Mouse (Mus musculus) heart, embryonic 16.5 days (tissue): ENCODE measurements around the gene Hes2. TPM values are rescaled to one million over a fixed set of nuclear protein-coding genes. Genes with fewer than 3 reads are reported as not detected.

Source experiments
- ATAC-seq: fragments of 200-750 bp; cut with Nextera tagmentation; replicated peaks from 2 replicates; pipeline ENCODE4 v1.8.0; 2017; ENCODE audit warnings: moderate number of reproducible peaks; ENCODE audit not compliant: insufficient read depth, low FRiP score; ENCODE audit errors: extremely low read depth
- H3K27ac ChIP-seq: fragments of 300-500 bp; sonication (generic); 2 replicates; pipeline ENCODE4 v1.5.1; 2014; ENCODE audit warnings: mild to moderate bottlenecking, low read length, control low read depth, moderate library complexity
- H3K27me3 ChIP-seq: fragments of 300-500 bp; sonication (generic); 2 replicates; pipeline ENCODE4 v1.6.1; 2014; ENCODE audit warnings: low read length, mixed read lengths; ENCODE audit not compliant: control insufficient read depth, insufficient read depth
- H3K36me3 ChIP-seq: fragments of 300-500 bp; sonication (generic); 2 replicates; pipeline ENCODE4 v1.6.1; 2014; ENCODE audit not compliant: control insufficient read depth, insufficient read depth
- H3K4me1 ChIP-seq: fragments of 300-500 bp; sonication (generic); 2 replicates; pipeline ENCODE4 v1.6.1; 2014; ENCODE audit warnings: low read length, mixed read lengths; ENCODE audit not compliant: control insufficient read depth, insufficient read depth
- H3K4me2 ChIP-seq: fragments of 300-500 bp; sonication (generic); 2 replicates; pipeline ENCODE4 v1.6.1; 2014; ENCODE audit warnings: low read depth, mild to moderate bottlenecking, control low read depth, low read length
- H3K4me3 ChIP-seq: fragments of 300-500 bp; sonication (generic); 2 replicates; pipeline ENCODE4 v1.5.1; 2014; ENCODE audit warnings: mild to moderate bottlenecking, control low read depth, low read length
- H3K9ac ChIP-seq: fragments of 300-500 bp; sonication (generic); 2 replicates; pipeline ENCODE4 v1.6.1; 2014; ENCODE audit warnings: low read length, control low read depth
- H3K9me3 ChIP-seq: fragments of 300-500 bp; sonication (generic); replicated peaks from 2 replicates; pipeline ENCODE4 v1.6.1; 2016; ENCODE audit warnings: low read length; ENCODE audit not compliant: control insufficient read depth
- WGBS: fragments of 180-500 bp; shearing (Covaris S2); extraction: QIAGEN DNeasy Blood & Tissue Kit; methylation state at CpG from one replicate; pipeline ENCODE4 v1.1.7; 2014; 5-methylcytosine and 5-hydroxymethylcytosine counted together
- polyA plus RNA-seq: library from polyadenylated mRNA; unstranded; fragments of >200 nt; fragmentation: Nextera tagmentation; extraction: Ambion mirVana; gene quantifications from 2 replicates; pipeline ENCODE4 v1.2.1, GENCODE M21; 2015

Gene Hes2
- polyA plus RNA-seq, 1 experiment from 2014 or later, result 0.14 TPM

DNA sequence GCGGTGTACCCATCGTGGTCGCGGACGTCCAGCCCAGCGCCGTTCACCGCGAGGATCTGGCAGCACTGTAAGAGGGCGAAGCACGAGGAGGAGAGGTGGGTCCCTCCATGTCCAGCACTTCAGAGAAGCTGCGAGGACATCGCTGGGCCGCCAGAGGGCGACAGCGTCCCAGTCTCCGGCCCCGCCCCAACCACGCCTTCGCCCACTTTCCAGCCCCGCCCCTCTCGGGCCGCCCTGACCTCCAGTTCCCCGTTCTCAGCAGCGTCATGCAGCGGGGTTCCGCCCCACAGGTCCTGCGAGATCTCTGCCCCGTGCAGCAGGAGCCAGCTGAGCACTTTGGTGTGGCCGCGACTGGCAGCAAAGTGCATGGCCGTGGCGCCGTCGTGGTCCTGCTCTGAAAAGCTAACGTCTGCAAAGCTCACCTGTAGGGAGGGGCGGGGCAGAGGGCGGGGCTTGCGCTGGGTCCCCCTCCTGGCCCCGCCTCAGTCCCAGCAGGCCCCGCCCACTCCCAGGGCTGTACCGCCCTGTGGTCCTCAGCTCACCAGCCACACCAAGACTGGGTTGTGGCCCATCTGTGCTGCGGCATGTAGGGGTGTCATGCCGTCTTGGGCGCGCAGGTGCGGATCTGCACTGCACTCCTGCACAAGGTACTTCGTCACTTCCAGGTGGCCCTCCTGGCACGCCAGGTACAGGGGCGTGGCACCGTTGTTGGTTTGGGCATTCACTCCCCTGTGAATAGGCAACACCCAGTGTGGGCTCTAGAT lies 20.0 kb upstream of the Hes2 start:
- WGBS, result 3% methylated on average over 51 of the region's 51 CpGs
- no peaks in the 10 kb centered on the region for H3K36me3 ChIP-seq
- H3K27me3 ChIP-seq, result peaks cover 20% of the 10 kb centered on the region
- peak overlapping the region; percentile 61 for H3K4me3 ChIP-seq
- H3K9ac ChIP-seq, result peak overlapping the region; percentile 49; the same call in 1 of the 2 replicates
- H3K27ac ChIP-seq, result no peak overlapping the region
- ATAC-seq, result peak; percentile 84
- peak overlapping the region; percentile 89 for H3K4me2 ChIP-seq
- peaks cover 9% of the 10 kb centered on the region; the same call in 1 of the 2 replicates for H3K4me1 ChIP-seq
- H3K9me3 ChIP-seq, result no peaks in the 10 kb centered on the region

DNA sequence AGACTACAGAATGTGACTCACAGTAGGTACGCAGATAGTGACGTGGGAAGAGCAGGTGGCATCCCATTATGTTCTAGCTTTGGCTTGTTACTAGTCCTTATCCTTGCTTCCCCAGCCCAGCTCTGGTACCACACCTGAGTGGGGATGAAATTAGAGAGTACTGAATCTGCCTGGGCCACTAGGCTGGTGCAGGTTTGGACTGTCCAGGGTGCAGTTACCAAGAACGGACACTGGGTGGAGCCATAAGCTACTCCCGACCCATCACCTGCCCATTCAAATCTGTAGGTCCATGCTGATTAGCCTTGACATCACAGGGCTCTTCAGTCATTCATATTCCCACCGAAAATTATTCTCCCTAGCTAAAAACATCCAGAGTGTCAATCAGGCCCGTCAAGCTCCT lies 18.2 kb upstream of the Hes2 start:
- Histone ChIP-seq H3K27ac (no peak overlapping the region), H3K4me1 (peaks cover 9% of the 10 kb centered on the region; the same call in 1 of the 2 replicates), H3K9me3 (no peaks in the 10 kb centered on the region), H3K9ac (no peak overlapping the region), H3K27me3 (peaks cover 12% of the 10 kb centered on the region), H3K4me3 (no peak overlapping the region), H3K36me3 (no peaks in the 10 kb centered on the region), H3K4me2 (no peak overlapping the region)
- ATAC-seq, result no peak
- WGBS, result 29% methylated on average over 6 of the region's 6 CpGs

DNA sequence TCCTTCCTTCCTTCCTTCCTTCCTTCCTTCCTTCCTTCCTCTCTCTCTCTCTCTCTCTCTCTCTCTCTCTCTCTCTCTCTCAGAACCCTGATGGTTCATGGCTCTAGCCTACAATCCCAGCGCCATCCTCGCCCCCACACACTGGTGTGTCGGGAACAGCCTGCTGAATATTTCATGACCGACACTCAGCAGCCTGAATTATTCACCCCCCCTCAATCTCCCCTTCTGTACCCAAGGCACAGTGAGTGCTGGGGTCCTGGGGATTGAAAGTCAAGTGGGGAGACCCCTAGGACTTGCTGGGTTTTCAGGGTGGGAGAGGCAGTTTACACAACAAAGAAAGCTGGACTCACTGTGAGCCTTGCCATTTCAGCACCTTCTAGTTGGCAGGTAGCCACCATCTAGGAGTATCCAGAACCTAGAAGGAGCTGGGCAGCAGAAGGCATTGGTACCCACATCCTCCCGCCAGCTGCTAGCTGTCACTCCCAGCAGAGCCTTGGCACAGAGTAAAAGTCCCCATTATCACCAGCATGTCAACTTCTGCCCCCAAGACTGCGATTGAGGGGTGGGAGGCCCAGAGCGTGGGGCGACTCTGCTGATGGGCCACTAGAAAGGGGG lies 17.0 kb upstream of the Hes2 start:
- Histone ChIP-seq H3K27me3 (peaks cover 12% of the 10 kb centered on the region), H3K9me3 (no peaks in the 10 kb centered on the region), H3K4me3 (no peak overlapping the region), H3K4me2 (no peak overlapping the region), H3K36me3 (no peaks in the 10 kb centered on the region), H3K9ac (no peak overlapping the region), H3K4me1 (peaks cover 9% of the 10 kb centered on the region; the same call in 1 of the 2 replicates), H3K27ac (no peak overlapping the region)
- no peak for ATAC-seq
- 69% methylated on average over 8 of the region's 8 CpGs for WGBS

DNA sequence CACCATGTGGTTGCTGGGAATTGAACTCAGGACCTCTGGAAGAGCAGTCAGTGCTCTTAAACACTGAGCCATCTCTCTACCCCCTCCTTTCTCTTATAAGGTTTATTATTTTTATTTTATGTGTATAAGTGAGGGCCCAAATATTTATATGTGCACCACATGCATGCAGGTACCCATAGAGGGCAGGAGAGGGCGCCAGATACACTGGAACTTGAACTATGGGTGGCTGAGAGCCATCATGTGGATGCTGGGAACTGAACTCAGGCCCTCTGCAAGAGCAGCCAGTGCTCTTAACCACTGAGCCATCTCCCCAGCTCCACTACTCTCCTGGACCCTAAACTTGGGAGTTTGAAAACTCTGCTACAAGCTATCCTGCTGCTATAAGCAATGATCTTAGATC lies 15.0 kb upstream of the Hes2 start:
- H3K9me3 ChIP-seq, result no peaks in the 10 kb centered on the region
- ATAC-seq, result no peak
- WGBS, result 20% methylated on average over 1 of the region's 1 CpGs
- peaks cover 13% of the 10 kb centered on the region for H3K27me3 ChIP-seq
- no peak overlapping the region for H3K27ac ChIP-seq
- no peaks in the 10 kb centered on the region for H3K36me3 ChIP-seq
- H3K4me3 ChIP-seq, result no peak overlapping the region
- peaks cover 5% of the 10 kb centered on the region; the same call in 1 of the 2 replicates for H3K4me1 ChIP-seq
- H3K9ac ChIP-seq, result no peak overlapping the region
- H3K4me2 ChIP-seq, result no peak overlapping the region

DNA sequence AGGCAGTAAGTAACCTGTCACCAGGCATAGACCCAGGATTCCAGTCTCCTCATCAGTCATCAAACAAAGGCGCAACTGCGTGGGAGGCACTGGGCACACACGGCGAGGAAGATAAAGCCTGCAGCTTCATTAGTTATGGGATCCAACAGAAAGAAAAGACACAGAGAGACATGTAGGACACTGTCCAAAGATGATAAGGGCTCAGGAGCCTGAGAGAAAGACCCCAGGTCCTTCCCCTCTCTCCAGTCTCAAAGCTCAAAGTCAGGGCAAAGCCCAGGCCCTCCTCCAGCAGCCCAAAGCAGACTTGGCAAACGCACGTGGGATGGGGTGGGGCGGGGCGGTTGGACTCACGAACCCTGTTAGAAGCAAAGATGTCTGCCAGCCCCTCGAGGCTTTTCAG lies 13.2 kb upstream of the Hes2 start:
- H3K4me2 ChIP-seq, result no peak overlapping the region
- H3K27ac ChIP-seq, result no peak overlapping the region
- no peak for ATAC-seq
- H3K4me1 ChIP-seq, result no peaks in the 10 kb centered on the region
- H3K36me3 ChIP-seq, result no peaks in the 10 kb centered on the region
- no peak overlapping the region for H3K4me3 ChIP-seq
- no peak overlapping the region for H3K9ac ChIP-seq
- H3K9me3 ChIP-seq, result no peaks in the 10 kb centered on the region
- peaks cover 24% of the 10 kb centered on the region for H3K27me3 ChIP-seq
- 66% methylated on average over 10 of the region's 10 CpGs for WGBS

DNA sequence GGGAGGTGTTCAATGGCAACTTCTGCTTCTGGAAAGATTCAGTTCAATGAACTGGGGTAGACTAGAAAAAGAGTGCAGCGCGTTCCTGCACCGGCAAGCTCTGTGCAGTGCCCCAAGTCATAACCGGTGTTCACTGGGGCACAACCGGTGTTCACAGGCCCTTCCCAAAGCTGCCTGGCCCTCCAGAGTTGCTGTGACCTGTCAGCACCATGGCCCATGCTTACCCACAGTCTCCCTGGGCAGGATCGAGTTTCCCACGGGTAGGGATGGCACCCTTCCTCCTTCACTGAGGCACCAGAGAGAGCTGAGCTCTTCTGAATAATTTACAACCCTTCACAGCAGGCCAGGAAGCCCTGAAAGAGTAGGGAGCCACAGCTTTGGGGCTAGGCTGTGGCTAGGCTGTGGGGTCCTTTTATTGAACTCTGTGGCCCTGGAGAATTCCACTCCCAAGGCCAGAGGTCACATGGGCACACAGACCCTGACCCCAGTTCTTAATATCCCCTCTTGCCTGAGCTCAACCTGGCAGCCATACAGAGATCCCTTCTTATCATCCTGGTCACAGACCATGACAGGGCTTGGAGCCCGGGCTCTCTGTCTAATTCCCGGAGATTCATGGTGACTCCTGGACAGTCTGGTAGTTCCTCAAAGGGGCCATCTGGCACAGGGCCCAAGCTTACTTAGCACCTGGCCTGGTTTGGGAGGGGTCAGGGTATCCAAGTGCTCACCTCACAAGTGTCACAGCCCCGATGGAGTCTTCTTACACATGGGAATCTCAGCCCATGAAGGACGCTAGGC lies 12.4 kb upstream of the Hes2 start:
- WGBS, result 61% methylated on average over 11 of the region's 11 CpGs
- Histone ChIP-seq H3K4me2 (no peak overlapping the region), H3K36me3 (no peaks in the 10 kb centered on the region), H3K9ac (no peak overlapping the region), H3K4me1 (no peaks in the 10 kb centered on the region), H3K27me3 (peaks cover 24% of the 10 kb centered on the region), H3K9me3 (no peaks in the 10 kb centered on the region), H3K27ac (no peak overlapping the region), H3K4me3 (no peak overlapping the region)
- ATAC-seq, result no peak

DNA sequence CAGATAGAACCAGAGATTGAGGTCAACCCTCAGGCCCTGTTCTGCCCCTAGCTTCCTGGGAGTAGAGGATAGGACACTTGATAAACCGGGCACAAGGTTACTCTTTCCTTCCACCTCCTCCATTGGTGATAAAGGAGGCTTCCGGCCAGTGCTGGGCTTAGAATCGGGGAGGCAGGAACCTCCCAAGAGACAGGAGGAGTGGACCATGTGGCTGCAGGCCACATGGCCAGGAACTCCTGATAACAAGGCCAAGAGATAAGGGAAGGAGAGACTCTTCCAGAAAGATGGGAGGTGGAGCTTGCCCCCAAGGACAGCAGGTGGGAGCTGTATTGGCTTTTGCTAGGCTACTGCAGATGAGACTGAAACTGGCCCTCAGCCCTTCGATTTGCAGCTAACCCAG lies 8.1 kb upstream of the Hes2 start:
- no peak overlapping the region for H3K9ac ChIP-seq
- H3K9me3 ChIP-seq, result no peaks in the 10 kb centered on the region
- ATAC-seq, result no peak
- H3K4me1 ChIP-seq, result peaks cover 15% of the 10 kb centered on the region
- no peaks in the 10 kb centered on the region for H3K36me3 ChIP-seq
- no peak overlapping the region for H3K27ac ChIP-seq
- 42% methylated on average over 4 of the region's 4 CpGs for WGBS
- no peak overlapping the region for H3K4me2 ChIP-seq
- H3K27me3 ChIP-seq, result peaks cover 47% of the 10 kb centered on the region
- H3K4me3 ChIP-seq, result no peak overlapping the region

DNA sequence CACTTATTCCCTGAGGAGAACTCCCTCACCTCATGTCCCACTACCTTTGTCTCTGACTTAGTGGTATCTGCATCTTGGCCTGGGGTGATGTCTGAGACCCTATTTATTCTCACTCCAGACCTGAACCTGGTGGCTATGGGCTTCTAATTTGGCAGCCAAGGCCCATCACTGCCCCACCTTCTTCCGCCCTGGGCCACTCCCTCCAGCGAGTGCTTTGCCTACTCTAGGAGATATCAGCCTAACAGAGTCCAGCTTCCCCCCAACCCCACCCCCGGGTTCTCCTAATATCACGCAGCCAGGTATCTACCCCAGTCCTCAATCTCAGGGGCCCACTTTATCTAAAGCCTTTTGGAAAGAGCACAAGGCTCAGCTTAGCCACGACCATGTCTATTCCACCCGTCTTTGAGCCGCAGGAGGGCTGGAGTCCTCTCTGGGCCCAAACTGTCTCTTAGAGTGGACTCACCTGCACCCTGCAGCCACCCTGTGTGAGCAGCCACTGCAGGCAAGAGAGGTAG lies 7.2 kb upstream of the Hes2 start:
- peak overlapping the region; percentile 63 for H3K9ac ChIP-seq
- peak overlapping the region; percentile 58 for H3K4me3 ChIP-seq
- peaks cover 15% of the 10 kb centered on the region for H3K4me1 ChIP-seq
- peak overlapping the region; percentile 83 for H3K4me2 ChIP-seq
- no peak for ATAC-seq
- H3K27ac ChIP-seq, result no peak overlapping the region
- no peaks in the 10 kb centered on the region for H3K36me3 ChIP-seq
- peaks cover 47% of the 10 kb centered on the region for H3K27me3 ChIP-seq
- WGBS, result 22% methylated on average over 7 of the region's 7 CpGs
- H3K9me3 ChIP-seq, result no peaks in the 10 kb centered on the region
